Mouse (Mus musculus) lung, embryonic 15.5 days (tissue): ENCODE results near the gene Idh1. TPM values are rescaled to one million over a fixed set of nuclear protein-coding genes. Genes with fewer than 3 reads are reported as not detected.

Source experiments
- ATAC-seq: fragments of 200-750 bp; cut with Nextera tagmentation; 2 replicates; pipeline ENCODE4 v1.8.0; 2017; ENCODE audit warnings: moderate number of reproducible peaks, borderline replicate concordance; ENCODE audit not compliant: low FRiP score, low TSS enrichment; ENCODE audit errors: extremely low read depth
- H3K27ac ChIP-seq: fragments of 300-500 bp; sonication (generic); 2 replicates; pipeline ENCODE4 v1.5.1; 2015; ENCODE audit warnings: moderate library complexity, mild to moderate bottlenecking, inconsistent platforms
- H3K27me3 ChIP-seq: fragments of 300-500 bp; sonication (generic); 2 replicates; pipeline ENCODE4 v1.6.1; 2015; ENCODE audit warnings: inconsistent platforms
- H3K36me3 ChIP-seq: fragments of 300-500 bp; sonication (generic); 2 replicates; pipeline ENCODE4 v1.6.1; 2015; ENCODE audit warnings: inconsistent platforms
- H3K4me1 ChIP-seq: fragments of 300-500 bp; sonication (generic); 2 replicates; pipeline ENCODE4 v1.6.1; 2015; ENCODE audit warnings: inconsistent platforms
- H3K4me2 ChIP-seq: fragments of 300-500 bp; sonication (generic); 2 replicates; pipeline ENCODE4 v1.6.1; 2015; ENCODE audit warnings: inconsistent platforms, mild to moderate bottlenecking, moderate library complexity
- H3K4me3 ChIP-seq: fragments of 300-500 bp; sonication (generic); 2 replicates; pipeline ENCODE4 v1.5.1; 2015; ENCODE audit warnings: mild to moderate bottlenecking, inconsistent platforms
- H3K9ac ChIP-seq: fragments of 300-500 bp; sonication (generic); 2 replicates; pipeline ENCODE4 v1.6.1; 2015; ENCODE audit warnings: inconsistent platforms
- H3K9me3 ChIP-seq: fragments of 300-500 bp; sonication (generic); 2 replicates; pipeline ENCODE4 v1.6.1; 2016; ENCODE audit warnings: inconsistent platforms
- WGBS: fragments of 180-500 bp; shearing (Covaris S2); methylation state at CpG from one replicate; pipeline ENCODE4 v1.1.7; 2015; 5-methylcytosine and 5-hydroxymethylcytosine counted together
- polyA plus RNA-seq: library from polyadenylated mRNA; unstranded; fragments of >200 nt; fragmentation: Nextera tagmentation; extraction: Ambion mirVana; gene quantifications from 2 replicates; pipeline ENCODE4 v1.2.1, GENCODE M21; 2015

Gene Idh1
- polyA plus RNA-seq, 1 experiment from 2014 or later: 119 TPM

GRCm38 (mm10) chr1:65109756-65110435 is 76.4 kb downstream of the Idh1 start:
- WGBS: 74% methylated on average over 25 of the region's 25 CpGs
- no peaks in the 10 kb centered on the region for H3K9me3 ChIP-seq
- no peak for ATAC-seq
- H3K36me3 ChIP-seq: no peaks in the 10 kb centered on the region
- H3K4me2 ChIP-seq: no peak overlapping the region
- H3K27me3 ChIP-seq: no peaks in the 10 kb centered on the region
- no peak overlapping the region for H3K27ac ChIP-seq
- no peaks in the 10 kb centered on the region for H3K4me1 ChIP-seq
- no peak overlapping the region for H3K9ac ChIP-seq
- no peak overlapping the region for H3K4me3 ChIP-seq

GRCm38 (mm10) chr1:65109196-65109595 is 77.1 kb downstream of the Idh1 start:
- no peaks in the 10 kb centered on the region for H3K4me1 ChIP-seq
- no peaks in the 10 kb centered on the region for H3K36me3 ChIP-seq
- 82% methylated on average over 8 of the region's 8 CpGs for WGBS
- H3K4me2 ChIP-seq: no peak overlapping the region
- H3K9me3 ChIP-seq: no peaks in the 10 kb centered on the region
- no peak overlapping the region for H3K9ac ChIP-seq
- H3K4me3 ChIP-seq: no peak overlapping the region
- H3K27ac ChIP-seq: no peak overlapping the region
- H3K27me3 ChIP-seq: no peaks in the 10 kb centered on the region
- no peak for ATAC-seq

Other genes starting within 250 kb of the Idh1 start
- 5.9 and 8.1 TPM in 2 replicates for gene Plekhm3, start 229.7 kb downstream of the Idh1 start, polyA plus RNA-seq
- 0.25 and 0.26 TPM in 2 replicates for gene Akr1cl, start 153.7 kb downstream of the Idh1 start, polyA plus RNA-seq
- not detected in 2 replicates for gene Cryge, start 135.4 kb downstream of the Idh1 start, polyA plus RNA-seq
- gene Crygd, start 123.0 kb downstream of the Idh1 start, polyA plus RNA-seq: not detected in 2 replicates
- not detected in 2 replicates for gene Crygc, start 112.8 kb downstream of the Idh1 start, polyA plus RNA-seq
- gene Crygb, start 104.2 kb downstream of the Idh1 start, polyA plus RNA-seq: not detected in 2 replicates
- gene Cryga, start 83.1 kb downstream of the Idh1 start, polyA plus RNA-seq: not detected in 2 replicates
- not detected in 2 replicates for gene Gm28845, start 66.9 kb downstream of the Idh1 start, polyA plus RNA-seq
- gene D630023F18Rik, start 63.3 kb downstream of the Idh1 start, polyA plus RNA-seq: 0.20 and 0.27 TPM in 2 replicates
- 8.7 and 8.9 TPM in 2 replicates for gene Pikfyve, start 183 bp upstream of the Idh1 start, polyA plus RNA-seq
- gene Pth2r, start 95.6 kb upstream of the Idh1 start, polyA plus RNA-seq: not detected in 2 replicates